Mouse (Mus musculus) stomach, postnatal 0 days (tissue): ENCODE results near the gene Kera.
A peak's percentile ranks its signal among the peaks of the same experiment; 100 is the strongest.

Source experiments
- CTCF ChIP-seq: IDR thresholded peaks from 2 replicates; pipeline ENCODE4 v1.5.1; 2016; ENCODE audit warnings: antibody characterized with exemption, low read depth, mild to moderate bottlenecking, moderate library complexity
- EP300 ChIP-seq: optimal IDR thresholded peaks from 2 replicates; pipeline ENCODE3; 2016; ENCODE audit warnings: antibody characterized with exemption

- TF ChIP-seq CTCF: peak; percentile 48
- no peak for TF ChIP-seq EP300
These were observed 39.1 kb upstream of the Kera start for GRCm38 (mm10) chr10:97567489-97568135.
